8 mouse cellular contexts compared by ENCODE assay signal in genomic region chr7:39588471-39589041, GRCm38 (mm10).
DNase-seq lines count a peak whose midpoint lies in the region; ATAC-seq and TF ChIP-seq lines count a peak whose summit lies in the region.
"Not testable (repeated sequence)": the region's sequence is repeated elsewhere in the genome, so short reads cannot be mapped to it uniquely, and the experiment has no call there.

No protein-coding gene starts in this region.

- not testable (repeated sequence) for H3K4me1 ChIP-seq in embryonic facial prominence, embryonic 10.5 days; hindbrain, embryonic 16.5 days (ENCODE audit: control insufficient read depth, insufficient read depth, low read depth, low read length); liver, postnatal 0 days (ENCODE audit: insufficient read depth); neural tube, embryonic 13.5 days (replicated peaks)

- WGBS in embryonic facial prominence, embryonic 10.5 days = under 1% methylated on average over 58 of the region's 62 CpGs
- WGBS in hindbrain, embryonic 16.5 days = under 1% methylated on average over 31 of the region's 62 CpGs
- 2% methylated on average over 32 of the region's 62 CpGs for WGBS in liver, postnatal 0 days (ENCODE audit: insufficient replicate concordance)
- under 1% methylated on average over 52 of the region's 62 CpGs for WGBS in neural tube, embryonic 13.5 days

- not testable (repeated sequence) for TF ChIP-seq EP300 in liver, postnatal 0 days (IDR thresholded peaks at IDR 0.05; ENCODE audit: low read depth)

- not testable (repeated sequence) for H3K9me3 ChIP-seq in embryonic facial prominence, embryonic 10.5 days; hindbrain, embryonic 16.5 days (ENCODE audit: control insufficient read depth, low read length); liver, postnatal 0 days (ENCODE audit: low read length); neural tube, embryonic 13.5 days

- TF ChIP-seq CTCF in liver, postnatal 0 days (IDR thresholded peaks at IDR 0.05; ENCODE audit: low read depth) = not testable (repeated sequence)

- DNase-seq in adrenal gland, postnatal 14 days = peak; percentile 27
- peak; percentile 59 for DNase-seq in embryonic facial prominence, embryonic 10.5 days (ENCODE audit: low spot score)
- peak; percentile 21 for DNase-seq in gastrocnemius, postnatal 25 days
- DNase-seq in layer of hippocampus, postnatal 25 days (ENCODE audit: extremely low spot score in 1 of 2, low spot score in 1 of 2) = peak; percentile 33 to 60
- peak; percentile 26 for DNase-seq in liver, postnatal 0 days
- peak; percentile 3 for DNase-seq in testis, postnatal 14 days (ENCODE audit: low spot score)

- peak overlapping the region; percentile 75 for H3K27ac ChIP-seq in embryonic facial prominence, embryonic 10.5 days (replicated peaks)
- peak overlapping the region; percentile 70 for H3K27ac ChIP-seq in hindbrain, embryonic 16.5 days (ENCODE audit: low read depth, low read length)
- not testable (repeated sequence) for H3K27ac ChIP-seq in liver, postnatal 0 days (ENCODE audit: low read depth)
- H3K27ac ChIP-seq in neural tube, embryonic 13.5 days (replicated peaks) = peak overlapping the region; percentile 76

- not testable (repeated sequence) for H3K36me3 ChIP-seq in embryonic facial prominence, embryonic 10.5 days (replicated peaks); hindbrain, embryonic 16.5 days (ENCODE audit: control insufficient read depth, insufficient read depth, low read length); liver, postnatal 0 days (replicated peaks; ENCODE audit: insufficient read depth, low read length); neural tube, embryonic 13.5 days

- peaks cover 16% of the 10 kb centered on the region for H3K27me3 ChIP-seq in embryonic facial prominence, embryonic 10.5 days (replicated peaks; ENCODE audit: low read depth, poor library complexity, severe bottlenecking)
- H3K27me3 ChIP-seq in hindbrain, embryonic 16.5 days (replicated peaks; ENCODE audit: control insufficient read depth, insufficient read depth, low read length); liver, postnatal 0 days (ENCODE audit: insufficient read depth, low read length); neural tube, embryonic 13.5 days: not testable (repeated sequence)

- peak overlapping the region; percentile 70 for H3K9ac ChIP-seq in hindbrain, embryonic 16.5 days (ENCODE audit: low read depth, low read length)
- H3K9ac ChIP-seq in liver, postnatal 0 days (replicated peaks) = peak overlapping the region; percentile 16; the same call in 1 of the 2 replicates
- H3K9ac ChIP-seq in neural tube, embryonic 13.5 days = peak overlapping the region; percentile 76

- H3K4me3 ChIP-seq in embryonic facial prominence, embryonic 10.5 days = peak overlapping the region; percentile 61
- H3K4me3 ChIP-seq in hindbrain, embryonic 16.5 days (ENCODE audit: low read length) = peak overlapping the region; percentile 46
- H3K4me3 ChIP-seq in liver, postnatal 0 days (ENCODE audit: low read depth, low read length) = peak overlapping the region; percentile 41
- H3K4me3 ChIP-seq in neural tube, embryonic 13.5 days = peak overlapping the region; percentile 45

- H3K4me2 ChIP-seq in hindbrain, embryonic 16.5 days (ENCODE audit: low read length) = peak overlapping the region; percentile 56
- peak overlapping the region; percentile 64 for H3K4me2 ChIP-seq in liver, postnatal 0 days (ENCODE audit: low read depth, low read length)
- H3K4me2 ChIP-seq in neural tube, embryonic 13.5 days = peak overlapping the region; percentile 56

- peak; percentile 95 for ATAC-seq in hindbrain, embryonic 16.5 days
- ATAC-seq in liver, postnatal 0 days = peak; percentile 86
- ATAC-seq in neural tube, embryonic 13.5 days (ENCODE audit: low read depth) = peak; percentile 93

Comparison
In these comparisons a context has a peak if more than half of its experiments do, and no peak if none do; other contexts are left out.
1. DNase-seq: peak in every context shown above with its lines; median percentile 59 in embryonic facial prominence, embryonic 10.5 days; 46 in layer of hippocampus, postnatal 25 days; 27 in adrenal gland, postnatal 14 days; 26 in liver, postnatal 0 days; 21 in gastrocnemius, postnatal 25 days; 3 in testis, postnatal 14 days.
2. H3K9ac ChIP-seq: peak in every context shown above with its lines; median percentile 76 in neural tube, embryonic 13.5 days; 70 in hindbrain, embryonic 16.5 days; 16 in liver, postnatal 0 days.